Mouse (Mus musculus): Measurements from ENCODE around the gene Golm1. TPM values are rescaled to one million over a fixed set of nuclear protein-coding genes. Genes with fewer than 3 reads are reported as not detected.
"Not testable (repeated sequence)": the region's sequence is repeated elsewhere in the genome, so short reads cannot be mapped to it uniquely, and the experiment has no call there.

The Golm1 gene
- polyA plus RNA-seq, 1 experiment, result 18.9 TPM

GRCm38 (mm10) chr13:59592058-59592457 lies 83.6 kb downstream of the Golm1 start:
- not testable (repeated sequence) for DNase-seq (ENCODE audit: low read depth)

DNA sequence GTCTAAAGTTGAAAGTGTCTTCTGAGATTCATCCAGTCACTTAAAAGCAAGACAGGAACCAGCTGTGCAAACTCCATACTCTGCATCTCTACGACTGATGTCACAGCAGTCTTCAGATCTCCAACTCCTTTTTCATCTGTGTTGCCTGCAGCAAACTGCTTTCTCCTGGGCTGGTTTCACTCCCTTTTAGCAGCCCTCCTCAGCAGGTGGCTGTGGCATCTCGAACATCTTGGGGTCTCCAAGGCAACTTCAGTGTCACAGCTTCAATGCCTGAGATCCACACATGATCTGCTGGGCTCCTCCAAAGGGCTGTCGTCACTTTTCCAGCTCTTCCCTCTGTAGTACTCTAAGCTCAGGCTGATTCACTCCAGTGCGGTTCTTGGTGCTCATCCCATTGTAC lies 84.9 kb downstream of the Golm1 start:
- no peak for DNase-seq (ENCODE audit: low read depth)

- DNase-seq (ENCODE audit: low read depth), result no peak
Observed at GRCm38 (mm10) chr13:59589672-59590071, 85.9 kb downstream of the Golm1 start.

DNA sequence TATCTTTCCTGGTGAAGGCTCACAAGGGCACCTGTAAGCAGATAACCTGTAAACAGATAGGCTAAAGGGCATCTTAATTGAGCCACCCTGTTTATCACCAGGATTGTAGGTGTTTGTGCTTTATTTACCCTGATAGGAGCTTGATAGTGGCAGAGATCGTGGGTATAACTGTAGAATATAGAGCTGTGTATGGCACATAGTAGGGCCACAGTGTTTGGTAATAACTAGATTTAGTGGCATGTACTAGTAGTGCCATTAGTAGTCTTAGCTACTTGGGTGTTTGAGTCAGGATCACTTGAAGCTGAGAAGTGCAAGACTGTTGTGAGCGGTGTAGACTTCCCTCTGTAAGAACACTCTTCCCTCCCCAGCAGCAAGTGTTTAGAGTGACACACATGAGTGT lies 88.4 kb downstream of the Golm1 start:
- no peak for DNase-seq (ENCODE audit: low read depth)

DNA sequence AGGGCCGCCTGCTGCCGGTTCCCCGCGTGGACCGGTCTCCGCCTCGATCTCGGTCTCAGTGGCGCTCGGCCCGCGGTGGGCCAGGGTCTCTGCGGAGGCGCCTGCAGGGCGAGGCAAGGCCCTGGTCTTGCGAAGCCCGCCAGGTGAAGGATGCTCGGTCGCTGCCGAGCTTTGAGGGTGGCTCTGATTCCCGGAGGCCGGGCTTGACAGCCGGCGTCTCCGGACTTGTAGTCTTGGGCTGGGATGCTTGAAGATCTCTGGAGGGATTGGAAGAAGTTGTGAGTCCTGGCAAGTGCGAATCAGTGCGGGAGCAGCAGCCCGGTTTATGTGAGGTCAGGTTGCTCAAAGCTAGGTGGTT lies 90.0 kb downstream of the Golm1 start:
- DNase-seq (ENCODE audit: low read depth), result no peak

GRCm38 (mm10) chr13:59584947-59585647 lies 90.5 kb downstream of the Golm1 start, which contains the start of the genes Agtpbp1 and Naa35:
Gene Agtpbp1, minus strand, starts transcription at chr13:59585227.
Gene Naa35, plus strand, starts transcription at chr13:59585259.
- DNase-seq (ENCODE audit: low read depth), result peak; percentile 85

Other genes starting within 250 kb of the Golm1 start
- 8.8 and 11.0 TPM in 2 replicates for gene Agtpbp1, start 90.6 kb downstream of the Golm1 start, polyA plus RNA-seq (2012; rRNA removed)
- 24.1 and 33.8 TPM in 2 replicates for gene Naa35, start 90.6 kb downstream of the Golm1 start, polyA plus RNA-seq (2012; rRNA removed)
- gene 4921517D22Rik, start 18.3 kb upstream of the Golm1 start, polyA plus RNA-seq (2012; rRNA removed), result 0.05 TPM in 1 of 2 replicates, not detected in the other
- 0.20 and 0.24 TPM in 2 replicates for gene Spata31d1a, start 34.5 kb upstream of the Golm1 start, polyA plus RNA-seq (2012; rRNA removed)
- 0.18 and 0.43 TPM in 2 replicates for gene Spata31d1b, start 36.5 kb upstream of the Golm1 start, polyA plus RNA-seq (2012; rRNA removed)
- 0.04 and 0.24 TPM in 2 replicates for gene Spata31d1d, start 55.9 kb upstream of the Golm1 start, polyA plus RNA-seq (2012; rRNA removed)
- gene 1700014D04Rik, start 70.9 kb upstream of the Golm1 start, polyA plus RNA-seq (2012; rRNA removed), result 0.04 and 0.13 TPM in 2 replicates
- 122 and 148 TPM in 2 replicates for gene Isca1, start 94.0 kb upstream of the Golm1 start, polyA plus RNA-seq (2012; rRNA removed)
- not detected in 2 replicates for gene Gm49354, start 106.4 kb upstream of the Golm1 start, polyA plus RNA-seq (2012; rRNA removed)
- 17.1 and 19.0 TPM in 2 replicates for gene Tut7, start 147.3 kb upstream of the Golm1 start, polyA plus RNA-seq (2012; rRNA removed)